Mouse (Mus musculus): Measurements from ENCODE around the gene Krt20. TPM values are rescaled to one million over a fixed set of nuclear protein-coding genes. Genes with fewer than 3 reads are reported as not detected.

Gene Krt20
- polyA plus RNA-seq, 1 experiment from 2014 or later = 0.22 TPM

DNA sequence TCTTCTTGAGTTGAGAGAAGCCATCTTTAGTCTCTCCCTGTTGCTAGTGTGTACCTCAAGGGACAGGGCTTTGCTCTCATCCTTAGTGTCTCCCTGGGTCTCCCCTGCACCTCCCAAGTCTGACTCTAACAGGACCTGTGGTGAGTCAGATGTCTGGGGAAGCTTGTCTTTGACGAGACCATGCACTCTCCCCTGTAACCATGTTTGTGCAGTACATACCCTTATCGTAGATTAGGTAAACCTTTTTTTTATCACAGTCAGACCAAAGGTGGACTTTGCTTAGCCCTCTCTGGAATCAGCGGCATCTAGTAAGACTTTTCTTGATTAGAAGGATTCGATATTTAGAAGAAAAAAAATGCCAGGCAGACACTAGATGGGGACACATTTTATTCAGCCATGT is 16.1 kb upstream of the Krt20 start:
- Histone ChIP-seq H3K4me1 (replicated peaks) (no peaks in the 10 kb centered on the region), H3K36me3 (no peaks in the 10 kb centered on the region), H3K27me3 (no peaks in the 10 kb centered on the region), H3K4me2 (no peak overlapping the region), H3K9me3 (no peaks in the 10 kb centered on the region), H3K27ac (no peak overlapping the region), H3K4me3 (no peak overlapping the region), H3K9ac (no peak overlapping the region)
- ATAC-seq (ENCODE audit: low FRiP score) = no peak
- 85% methylated on average over 4 of the region's 4 CpGs for WGBS

DNA sequence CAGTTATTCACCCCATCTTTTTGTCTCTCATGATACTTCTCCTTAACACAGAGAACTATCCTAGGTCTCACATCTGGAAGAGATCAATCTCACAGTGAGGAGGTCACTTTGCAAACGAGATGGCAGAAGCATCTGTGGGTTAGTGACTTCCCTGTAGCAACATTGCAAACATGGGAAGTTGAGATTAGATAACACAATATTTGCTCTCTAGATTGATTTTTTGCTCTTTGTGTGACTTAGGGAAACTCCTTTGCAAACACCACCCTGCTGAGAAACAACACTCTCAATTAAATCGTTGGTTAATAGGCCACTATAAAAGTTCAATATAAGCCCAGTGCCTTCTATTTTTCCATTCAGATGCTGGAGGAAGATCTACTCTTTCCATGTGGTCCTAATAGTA is 10.8 kb upstream of the Krt20 start:
- Histone ChIP-seq H3K9me3 (no peaks in the 10 kb centered on the region), H3K4me1 (replicated peaks) (no peaks in the 10 kb centered on the region), H3K27ac (no peak overlapping the region), H3K27me3 (no peaks in the 10 kb centered on the region), H3K9ac (no peak overlapping the region), H3K4me3 (no peak overlapping the region), H3K4me2 (no peak overlapping the region), H3K36me3 (no peaks in the 10 kb centered on the region)
- 73% methylated on average over 2 of the region's 2 CpGs for WGBS
- ATAC-seq (ENCODE audit: low FRiP score) = no peak

DNA sequence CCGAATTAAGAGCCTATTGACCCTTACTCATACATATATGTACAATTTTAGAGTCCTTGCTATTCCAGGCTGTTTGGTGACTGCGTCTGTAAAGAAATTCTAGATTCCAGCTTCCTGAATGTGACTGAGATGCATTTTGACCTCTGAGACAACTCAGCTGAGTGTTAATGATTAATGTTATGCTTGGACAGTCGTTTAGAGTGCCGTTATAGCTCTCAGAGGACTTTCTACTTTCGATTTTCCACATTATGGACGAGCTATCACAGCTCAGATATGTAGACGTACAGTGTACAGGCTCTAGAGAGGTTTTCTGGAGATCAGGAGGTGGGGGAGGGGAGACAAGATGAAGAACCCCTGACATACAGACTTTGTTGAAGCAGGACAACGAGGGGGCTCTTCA is 3.3 kb upstream of the Krt20 start:
- ATAC-seq (ENCODE audit: low FRiP score) = no peak
- WGBS = 72% methylated on average over 8 of the region's 8 CpGs

DNA sequence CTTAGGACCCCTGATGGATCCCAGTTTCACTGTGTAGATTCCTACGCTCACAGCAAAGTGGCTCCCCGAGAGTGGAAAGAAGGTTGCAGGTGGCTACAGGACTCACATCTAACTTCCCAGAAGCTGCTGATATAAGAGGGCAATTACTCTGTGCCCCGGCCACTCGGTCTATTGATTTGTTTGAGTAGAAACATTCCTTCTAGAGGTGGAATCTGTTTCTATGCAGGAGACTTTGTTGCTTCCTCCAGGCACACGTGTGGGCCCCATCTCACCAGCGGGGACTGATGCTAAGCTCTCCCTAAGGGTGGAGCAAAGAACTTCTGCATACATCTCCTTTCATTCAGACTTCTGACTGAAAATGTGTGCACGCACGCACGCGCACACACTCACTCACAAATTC is 1.5 kb upstream of the Krt20 start:
- H3K9ac ChIP-seq = no peak overlapping the region
- H3K36me3 ChIP-seq = no peaks in the 10 kb centered on the region
- no peak for ATAC-seq (ENCODE audit: low FRiP score)
- H3K27me3 ChIP-seq = no peaks in the 10 kb centered on the region
- no peak overlapping the region for H3K4me2 ChIP-seq
- WGBS = 80% methylated on average over 10 of the region's 10 CpGs
- H3K4me1 ChIP-seq (replicated peaks) = no peaks in the 10 kb centered on the region
- no peaks in the 10 kb centered on the region for H3K9me3 ChIP-seq
- no peak overlapping the region for H3K27ac ChIP-seq
- H3K4me3 ChIP-seq = no peak overlapping the region

More for the DNA sequence above, 3.3 kb upstream of the Krt20 start:
- no peak overlapping the region for H3K4me3 ChIP-seq
- H3K27ac ChIP-seq = no peak overlapping the region
- no peak overlapping the region for H3K9ac ChIP-seq
- H3K36me3 ChIP-seq = no peaks in the 10 kb centered on the region
- H3K4me2 ChIP-seq = no peak overlapping the region
- no peaks in the 10 kb centered on the region for H3K9me3 ChIP-seq
- no peaks in the 10 kb centered on the region for H3K4me1 ChIP-seq (replicated peaks)
- no peaks in the 10 kb centered on the region for H3K27me3 ChIP-seq

DNA sequence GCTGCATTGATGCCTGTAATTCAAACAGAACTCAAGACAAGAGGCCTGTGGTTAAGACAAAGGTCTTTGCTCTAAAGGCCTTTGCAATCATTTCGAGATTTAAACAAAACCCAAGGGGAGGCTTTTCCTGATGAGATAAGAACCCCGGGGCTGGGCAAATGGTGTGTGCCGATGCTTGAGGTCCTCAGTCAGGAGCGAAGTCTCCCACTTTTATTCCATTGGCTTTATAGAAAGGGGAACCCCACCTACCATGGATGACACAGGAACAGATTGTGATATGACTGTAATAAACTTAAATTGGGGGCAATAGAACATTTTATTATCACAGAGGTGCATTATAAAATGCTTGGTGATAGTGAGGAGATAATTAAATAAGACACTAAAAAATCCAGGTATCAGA is 1.3 kb downstream of the Krt20 start:
- ATAC-seq (ENCODE audit: low FRiP score) = no peak
- Histone ChIP-seq H3K4me1 (replicated peaks) (no peaks in the 10 kb centered on the region), H3K4me3 (no peak overlapping the region), H3K27me3 (no peaks in the 10 kb centered on the region), H3K4me2 (no peak overlapping the region), H3K9me3 (no peaks in the 10 kb centered on the region), H3K27ac (no peak overlapping the region), H3K36me3 (no peaks in the 10 kb centered on the region), H3K9ac (no peak overlapping the region)
- WGBS = 78% methylated on average over 4 of the region's 4 CpGs

DNA sequence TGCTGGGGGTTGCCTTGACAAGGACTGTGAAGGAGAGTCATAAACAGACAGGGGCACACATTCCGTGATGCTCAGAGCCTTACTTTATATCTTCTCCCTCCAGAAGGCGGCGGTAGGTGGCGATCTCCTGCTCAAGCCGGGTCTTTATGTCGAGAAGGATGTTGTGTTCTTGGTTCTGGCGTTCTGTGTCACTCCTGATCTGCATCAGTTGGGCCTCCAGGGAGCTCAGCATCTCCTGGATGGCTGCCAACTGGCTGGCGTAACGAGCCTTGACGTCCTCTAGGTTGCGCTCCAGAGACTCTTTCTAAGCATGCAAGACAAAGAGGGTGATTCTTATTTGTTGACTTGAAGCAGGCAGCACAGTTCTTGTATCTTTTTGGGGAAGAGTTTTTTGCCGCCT is 7.3 kb downstream of the Krt20 start:
- H3K9me3 ChIP-seq = no peaks in the 10 kb centered on the region
- H3K4me3 ChIP-seq = no peak overlapping the region
- H3K36me3 ChIP-seq = no peaks in the 10 kb centered on the region
- peaks cover 12% of the 10 kb centered on the region for H3K4me1 ChIP-seq (replicated peaks)
- no peak for ATAC-seq (ENCODE audit: low FRiP score)
- no peaks in the 10 kb centered on the region for H3K27me3 ChIP-seq
- no peak overlapping the region for H3K4me2 ChIP-seq
- WGBS = 49% methylated on average over 12 of the region's 12 CpGs
- no peak overlapping the region for H3K9ac ChIP-seq
- H3K27ac ChIP-seq = no peak overlapping the region; the same call in 1 of the 2 replicates

DNA sequence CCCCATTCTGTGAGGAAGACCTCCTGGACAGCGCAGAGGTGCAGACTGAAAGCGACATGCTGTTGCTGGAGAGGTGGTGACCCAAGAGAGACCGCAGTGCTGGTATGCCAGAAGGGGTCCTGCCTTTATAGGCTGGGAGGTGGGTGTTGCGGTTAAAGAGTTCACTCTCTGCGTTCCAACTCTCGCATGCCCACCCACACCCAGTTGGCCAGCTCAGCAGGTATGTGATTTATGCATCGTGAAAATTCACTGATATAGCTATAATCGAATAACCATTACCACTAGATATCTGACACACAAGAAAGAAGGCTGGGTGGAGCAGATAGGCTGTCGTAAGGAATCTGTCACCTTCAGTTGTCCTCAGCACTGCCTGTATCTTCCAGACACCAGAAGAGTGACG is 15.8 kb downstream of the Krt20 start, which contains the start of gene Krt12:
Gene Krt12, minus strand, starts transcription at position 101 of the 400 bp plus-strand sequence.
- ATAC-seq (ENCODE audit: low FRiP score) = no peak
- Histone ChIP-seq H3K4me1 (replicated peaks) (no peaks in the 10 kb centered on the region), H3K27ac (no peak within 1 kb of the TSS), H3K27me3 (peaks cover 7% of the 10 kb centered on the region; the same call in 1 of the 2 replicates), H3K36me3 (no peaks in the 10 kb centered on the region), H3K4me3 (no peak within 1 kb of the TSS), H3K9ac (no peak within 1 kb of the TSS), H3K9me3 (no peaks in the 10 kb centered on the region), H3K4me2 (no peak within 1 kb of the TSS)
- 87% methylated on average over 10 of the region's 10 CpGs for WGBS

DNA sequence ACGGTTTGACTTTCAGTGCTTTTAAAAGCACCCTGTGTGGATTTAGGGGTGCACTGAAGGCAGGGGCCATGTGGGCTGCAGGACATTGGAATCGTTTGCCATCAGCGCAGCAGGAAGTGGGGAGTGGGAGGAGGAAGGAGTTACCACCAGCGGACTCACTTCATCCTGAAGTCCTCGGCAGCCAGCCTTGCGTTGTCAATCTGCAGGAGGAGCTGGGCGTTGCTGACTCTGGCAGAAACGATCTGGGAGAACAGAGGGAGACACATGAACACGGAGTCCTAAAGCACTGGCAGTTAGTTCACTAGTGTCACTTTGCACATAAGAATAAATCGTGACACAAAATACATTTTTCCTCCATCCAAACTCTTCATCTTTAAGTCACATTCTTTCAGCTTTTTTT is 17.4 kb downstream of the Krt20 start:
- no peaks in the 10 kb centered on the region for H3K4me1 ChIP-seq (replicated peaks)
- 59% methylated on average over 10 of the region's 10 CpGs for WGBS
- H3K36me3 ChIP-seq = no peaks in the 10 kb centered on the region
- no peaks in the 10 kb centered on the region for H3K9me3 ChIP-seq
- H3K9ac ChIP-seq = no peak overlapping the region
- no peak overlapping the region for H3K4me2 ChIP-seq
- peaks cover 7% of the 10 kb centered on the region; the same call in 1 of the 2 replicates for H3K27me3 ChIP-seq
- no peak overlapping the region for H3K27ac ChIP-seq
- ATAC-seq (ENCODE audit: low FRiP score) = no peak
- H3K4me3 ChIP-seq = no peak overlapping the region

DNA sequence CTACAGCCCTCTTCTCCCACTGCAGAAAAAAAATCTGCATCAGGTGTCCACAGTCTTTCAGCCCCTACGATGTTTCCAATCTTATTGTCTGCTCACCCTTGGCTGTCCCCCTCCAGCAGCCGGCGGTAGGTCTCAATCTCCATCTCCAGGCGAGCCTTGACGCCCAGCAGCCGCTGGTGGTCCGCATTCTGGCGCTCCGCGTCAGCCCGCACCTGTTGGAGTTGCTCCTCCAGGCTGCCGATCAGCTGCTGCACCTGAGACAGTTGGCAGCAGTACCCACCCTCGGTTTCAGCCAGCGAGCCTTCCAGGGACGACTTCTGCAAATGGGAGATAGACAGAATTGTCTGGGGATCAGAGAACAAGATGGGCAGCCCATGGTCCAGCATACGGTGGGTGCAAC is 20.1 kb downstream of the Krt20 start:
- no peak overlapping the region for H3K9ac ChIP-seq
- H3K27ac ChIP-seq = no peak overlapping the region
- no peak overlapping the region for H3K4me2 ChIP-seq
- no peaks in the 10 kb centered on the region for H3K36me3 ChIP-seq
- ATAC-seq (ENCODE audit: low FRiP score) = no peak
- WGBS = 69% methylated on average over 16 of the region's 16 CpGs
- H3K27me3 ChIP-seq = peaks cover 7% of the 10 kb centered on the region; the same call in 1 of the 2 replicates
- no peak overlapping the region for H3K4me3 ChIP-seq
- no peaks in the 10 kb centered on the region for H3K9me3 ChIP-seq
- no peaks in the 10 kb centered on the region for H3K4me1 ChIP-seq (replicated peaks)

DNA sequence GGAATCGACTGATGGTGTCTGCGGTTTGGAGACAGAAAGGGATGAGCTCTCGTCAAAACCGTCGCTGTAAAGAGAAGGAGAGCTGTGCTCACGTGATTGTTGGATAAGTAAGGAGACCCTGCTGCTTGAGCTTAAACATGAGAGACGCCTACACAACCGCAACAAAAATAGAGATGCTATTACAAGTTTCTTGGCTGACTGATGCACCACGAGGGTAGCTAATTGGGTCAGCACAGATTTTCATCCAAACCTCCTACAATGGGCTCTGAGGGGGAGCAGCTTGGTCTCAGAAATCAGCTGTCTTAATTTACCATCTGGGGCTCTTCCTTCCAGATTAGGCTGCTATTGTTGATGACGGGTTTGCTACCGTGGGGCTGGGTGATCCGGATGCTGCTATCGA is 21.0 kb downstream of the Krt20 start:
- Histone ChIP-seq H3K4me3 (no peak overlapping the region), H3K36me3 (no peaks in the 10 kb centered on the region), H3K27ac (no peak overlapping the region), H3K9ac (no peak overlapping the region), H3K9me3 (no peaks in the 10 kb centered on the region), H3K4me1 (replicated peaks) (no peaks in the 10 kb centered on the region), H3K27me3 (peaks cover 7% of the 10 kb centered on the region; the same call in 1 of the 2 replicates), H3K4me2 (no peak overlapping the region)
- ATAC-seq (ENCODE audit: low FRiP score) = no peak
- WGBS = 81% methylated on average over 13 of the region's 13 CpGs

DNA sequence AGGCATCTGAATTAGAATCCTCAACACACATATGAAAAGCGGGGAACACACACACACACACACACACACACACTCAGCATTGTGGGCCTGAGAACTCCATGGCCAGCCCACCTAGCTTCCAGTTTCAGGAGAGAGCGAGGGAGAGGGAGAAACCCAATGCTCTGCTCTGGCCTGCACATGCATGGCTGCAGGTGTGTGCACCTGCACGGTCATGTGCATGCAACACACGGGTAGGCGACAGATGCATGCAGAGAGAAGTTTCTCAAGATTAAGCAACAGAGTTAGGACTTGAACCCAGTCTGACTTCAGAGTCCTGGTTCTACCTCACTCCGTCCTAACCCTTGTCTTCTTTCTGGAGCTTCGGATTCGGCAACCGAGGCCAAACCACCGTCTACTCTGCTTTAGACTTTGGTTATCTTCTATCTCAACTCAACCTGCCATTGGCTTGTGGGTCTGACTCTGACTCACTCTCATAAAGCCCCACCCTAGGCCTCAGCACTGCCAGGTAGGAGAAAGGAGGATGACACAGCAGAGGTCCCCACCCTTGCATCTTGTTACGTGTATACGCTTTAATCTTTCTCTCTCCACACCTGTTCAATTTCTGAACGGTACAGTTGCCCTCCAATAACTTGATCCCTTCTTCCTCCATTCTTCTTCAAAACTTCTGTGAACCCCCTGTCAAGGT is 23.3 kb downstream of the Krt20 start:
- Histone ChIP-seq H3K9ac (no peak overlapping the region), H3K4me3 (no peak overlapping the region), H3K27ac (no peak overlapping the region), H3K4me2 (no peak overlapping the region), H3K36me3 (no peaks in the 10 kb centered on the region), H3K4me1 (replicated peaks) (no peaks in the 10 kb centered on the region), H3K9me3 (no peaks in the 10 kb centered on the region), H3K27me3 (peaks cover 7% of the 10 kb centered on the region; the same call in 1 of the 2 replicates)
- ATAC-seq (ENCODE audit: low FRiP score) = no peak
- WGBS = 89% methylated on average over 13 of the region's 13 CpGs

DNA sequence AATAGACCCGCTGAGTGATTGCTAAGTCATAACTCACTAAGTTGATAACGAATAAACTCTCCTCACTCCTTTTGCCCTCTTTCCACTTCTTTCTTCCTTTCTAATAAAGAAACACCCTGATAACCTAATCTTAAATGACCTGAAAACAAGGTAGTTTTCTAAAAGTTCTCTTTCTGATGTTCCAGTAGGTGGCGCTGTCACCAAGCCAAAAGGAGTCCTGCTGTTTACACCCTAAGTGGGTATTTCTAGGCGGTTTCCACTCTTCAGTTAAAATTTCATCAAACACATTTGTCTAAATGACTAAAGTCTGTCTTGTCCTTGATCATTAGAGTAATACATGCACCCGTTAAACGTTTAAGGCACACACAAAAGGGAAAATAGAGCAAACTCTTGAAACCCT is 24.7 kb downstream of the Krt20 start:
- Histone ChIP-seq H3K4me2 (no peak overlapping the region), H3K27ac (no peak overlapping the region), H3K36me3 (no peaks in the 10 kb centered on the region), H3K4me3 (no peak overlapping the region), H3K27me3 (peaks cover 4% of the 10 kb centered on the region; the same call in 1 of the 2 replicates), H3K9ac (no peak overlapping the region), H3K9me3 (no peaks in the 10 kb centered on the region), H3K4me1 (replicated peaks) (no peaks in the 10 kb centered on the region)
- ATAC-seq (ENCODE audit: low FRiP score) = no peak
- WGBS = 20% methylated on average over 6 of the region's 6 CpGs

DNA sequence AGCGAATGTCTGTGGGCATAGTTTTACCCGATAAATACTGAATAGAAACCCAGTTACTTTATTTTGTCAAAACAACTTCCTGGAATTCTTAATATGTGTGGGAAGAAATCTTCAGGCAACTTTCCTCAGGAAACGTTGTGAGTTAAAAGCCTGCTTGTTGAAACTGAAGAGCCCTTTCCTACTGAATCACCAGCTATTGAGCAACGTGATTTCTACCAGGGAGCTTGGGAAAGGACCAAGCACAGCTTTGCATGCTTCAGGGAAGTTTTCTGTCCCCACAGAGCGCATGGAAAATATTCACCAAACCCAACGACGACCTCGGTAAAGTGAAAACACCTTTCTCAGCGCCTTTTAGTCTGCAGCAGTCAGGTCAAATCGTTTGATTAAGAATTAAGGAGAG is 31.8 kb downstream of the Krt20 start:
- no peak overlapping the region for H3K9ac ChIP-seq
- no peak overlapping the region for H3K4me2 ChIP-seq
- no peak overlapping the region for H3K27ac ChIP-seq
- ATAC-seq (ENCODE audit: low FRiP score) = no peak
- no peak overlapping the region for H3K4me3 ChIP-seq
- H3K36me3 ChIP-seq = no peaks in the 10 kb centered on the region
- no peaks in the 10 kb centered on the region for H3K27me3 ChIP-seq
- H3K9me3 ChIP-seq = no peaks in the 10 kb centered on the region
- WGBS = 82% methylated on average over 10 of the region's 10 CpGs
- H3K4me1 ChIP-seq (replicated peaks) = no peaks in the 10 kb centered on the region
